Mouse (Mus musculus): ENCODE measurements at regions not wholly inside any gene's neighbourhood (a gene's known extent, or its start where the extent isn't known, plus 50 kb on each side); places are given as distances from the start of the nearest gene placed in this dataset.
A peak's percentile ranks its signal among the peaks of the same experiment; 100 is the strongest.

DNA sequence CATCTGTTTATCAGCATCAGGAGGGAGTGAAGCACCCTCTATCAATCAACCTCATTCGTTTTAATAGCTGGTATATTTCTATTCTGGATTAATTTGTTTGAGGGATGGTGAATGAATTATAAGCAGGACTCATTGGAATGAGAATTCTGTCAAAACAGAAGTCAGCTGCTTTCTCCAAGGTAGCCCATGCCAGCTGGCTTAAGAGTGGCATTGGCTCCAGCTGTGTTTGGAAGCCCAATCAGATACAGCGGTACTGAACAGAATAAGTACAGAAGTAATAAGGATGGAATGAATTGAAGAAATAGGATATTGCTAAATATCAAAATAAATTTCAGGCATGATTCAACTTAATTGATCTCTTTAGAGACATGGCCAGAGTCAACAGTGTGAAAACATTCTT lies 1292.2 kb upstream of the G6pd2 start:
- DNase-seq = peak; percentile 5
- intact Hi-C loops (cut with DNase I; ENCODE audit: low total_unique reads) = no loop called here

Measured in gastrocnemius, postnatal 14 days (tissue).